Mouse (Mus musculus): ENCODE measurements around the gene Tcp11l2. TPM values are rescaled to one million over a fixed set of nuclear protein-coding genes. Genes with fewer than 3 reads are reported as not detected.
A peak's percentile ranks its signal among the peaks of the same experiment; 100 is the strongest.

Tcp11l2 gene
- polyA plus RNA-seq, 1 experiment from 2014 or later = 29.8 TPM

DNA sequence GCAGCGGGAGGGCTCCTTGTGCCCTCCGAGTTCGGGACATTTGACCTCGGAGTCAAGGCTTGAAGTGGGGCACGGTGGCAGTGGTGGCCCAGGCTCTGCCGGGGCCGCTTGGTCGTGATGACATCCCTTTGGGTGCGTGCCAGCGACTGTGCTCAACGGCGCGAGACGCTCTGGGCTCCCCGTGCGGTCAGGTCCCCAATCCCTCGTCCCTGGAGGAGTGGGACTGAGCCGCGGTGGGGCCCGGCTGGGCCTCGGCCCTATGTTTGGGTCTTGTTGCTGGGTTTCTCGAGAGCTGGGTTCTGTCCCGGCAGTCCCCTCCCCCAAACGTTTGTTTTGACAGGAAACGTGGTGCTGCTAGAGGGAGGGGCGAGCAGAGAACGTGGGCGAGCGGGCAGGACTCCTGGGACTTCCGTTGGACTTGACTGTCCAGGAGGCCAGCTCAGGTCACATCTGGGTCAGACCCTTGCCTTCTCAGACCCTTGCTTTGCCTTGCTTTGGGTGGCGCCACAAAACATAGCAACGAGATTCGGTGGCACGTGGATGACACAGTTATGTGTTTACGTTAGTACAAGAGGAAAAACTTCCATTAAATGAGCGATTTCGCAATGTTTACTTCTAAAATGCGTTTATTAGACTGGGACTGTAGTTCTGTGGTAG lies 773 bp downstream of the Tcp11l2 start:
- peak; percentile 23 for ATAC-seq
- Histone ChIP-seq H3K27ac (ENCODE audit: low read depth) (peak overlapping the region; percentile 96), H3K36me3 (replicated peaks; ENCODE audit: insufficient read depth, low read length) (0 out of 2 replicates have a peak, but pooled peaks cover 2% of the 10 kb centered on the region), H3K4me1 (ENCODE audit: insufficient read depth) (peaks cover 21% of the 10 kb centered on the region), H3K9ac (replicated peaks) (peak overlapping the region; percentile 95), H3K9me3 (ENCODE audit: low read length) (no peaks in the 10 kb centered on the region), H3K27me3 (ENCODE audit: insufficient read depth, low read length) (no peaks in the 10 kb centered on the region), H3K4me2 (ENCODE audit: low read depth, low read length) (peak overlapping the region; percentile 87), H3K4me3 (ENCODE audit: low read depth, low read length) (peak overlapping the region; percentile 88)
- WGBS (ENCODE audit: insufficient replicate concordance) = 2% methylated on average over 38 of the region's 38 CpGs
- TF ChIP-seq EP300 (IDR thresholded peaks at IDR 0.05; ENCODE audit: low read depth) (no peak), CTCF (IDR thresholded peaks at IDR 0.05; ENCODE audit: low read depth) (no peak)
- DNase-seq = peak; percentile 85

DNA sequence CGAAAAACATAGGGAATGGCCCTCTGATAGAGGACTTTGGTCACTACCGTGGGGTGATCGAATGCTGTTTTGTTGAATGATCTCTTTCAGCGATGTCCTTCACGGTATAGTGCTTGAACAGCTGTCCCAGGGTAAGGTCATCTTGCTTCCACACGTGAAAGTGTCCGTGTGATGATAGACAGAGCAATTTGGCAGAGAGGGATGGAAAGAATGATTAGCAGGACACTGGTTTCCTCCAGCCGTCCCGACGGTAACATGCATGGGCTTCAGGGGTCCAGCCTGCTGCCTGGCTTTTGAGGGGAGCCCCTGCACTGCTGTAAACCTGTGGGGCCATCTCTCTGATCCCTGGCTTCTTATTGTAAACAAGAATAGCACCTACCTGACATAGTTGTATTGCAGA lies 2.3 kb downstream of the Tcp11l2 start:
- peak overlapping the region; percentile 88 for H3K4me3 ChIP-seq (ENCODE audit: low read depth, low read length)
- WGBS (ENCODE audit: insufficient replicate concordance) = 79% methylated on average over 10 of the region's 10 CpGs
- ATAC-seq (no peak), DNase-seq (no peak)
- 0 out of 2 replicates have a peak, but pooled peaks cover 2% of the 10 kb centered on the region for H3K36me3 ChIP-seq (replicated peaks; ENCODE audit: insufficient read depth, low read length)
- no peaks in the 10 kb centered on the region for H3K27me3 ChIP-seq (ENCODE audit: insufficient read depth, low read length)
- H3K4me1 ChIP-seq (ENCODE audit: insufficient read depth) = peaks cover 24% of the 10 kb centered on the region
- H3K9ac ChIP-seq (replicated peaks) = no peak overlapping the region
- no peak for TF ChIP-seq CTCF (IDR thresholded peaks at IDR 0.05; ENCODE audit: low read depth)
- no peak for TF ChIP-seq EP300 (IDR thresholded peaks at IDR 0.05; ENCODE audit: low read depth)
- H3K9me3 ChIP-seq (ENCODE audit: low read length) = no peaks in the 10 kb centered on the region
- no peak overlapping the region for H3K27ac ChIP-seq (ENCODE audit: low read depth)
- peak overlapping the region; percentile 87 for H3K4me2 ChIP-seq (ENCODE audit: low read depth, low read length)

DNA sequence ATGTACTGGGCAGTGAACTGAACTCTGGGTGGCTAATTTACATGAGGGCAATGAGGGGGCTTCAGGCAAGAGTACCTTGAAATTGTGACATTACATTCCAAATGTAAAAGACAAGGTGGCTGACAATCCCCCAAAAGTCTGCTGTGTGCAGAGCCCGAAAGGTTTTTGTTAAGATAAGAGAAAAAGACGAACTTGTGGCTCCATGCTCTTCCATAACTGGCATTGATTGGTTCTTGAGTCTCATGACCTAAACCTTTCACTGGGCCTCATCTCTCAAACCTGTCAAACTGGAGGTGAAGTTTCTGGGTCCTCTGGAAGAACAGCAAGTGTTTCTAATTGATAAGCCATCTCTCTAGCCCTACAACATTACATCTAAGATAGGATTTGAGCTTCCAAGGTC lies 3.1 kb downstream of the Tcp11l2 start:
- no peak for ATAC-seq
- Histone ChIP-seq H3K27me3 (ENCODE audit: insufficient read depth, low read length) (no peaks in the 10 kb centered on the region), H3K9me3 (ENCODE audit: low read length) (no peaks in the 10 kb centered on the region), H3K36me3 (replicated peaks; ENCODE audit: insufficient read depth, low read length) (0 out of 2 replicates have a peak, but pooled peaks cover 2% of the 10 kb centered on the region), H3K9ac (replicated peaks) (no peak overlapping the region), H3K4me3 (ENCODE audit: low read depth, low read length) (no peak overlapping the region), H3K4me1 (ENCODE audit: insufficient read depth) (peaks cover 25% of the 10 kb centered on the region), H3K4me2 (ENCODE audit: low read depth, low read length) (no peak overlapping the region; the same call in none of the 2 replicates), H3K27ac (ENCODE audit: low read depth) (no peak overlapping the region)
- 55% methylated on average over 2 of the region's 2 CpGs for WGBS (ENCODE audit: insufficient replicate concordance)
- no peak for DNase-seq
- TF ChIP-seq EP300 (IDR thresholded peaks at IDR 0.05; ENCODE audit: low read depth) (no peak), CTCF (IDR thresholded peaks at IDR 0.05; ENCODE audit: low read depth) (no peak)

DNA sequence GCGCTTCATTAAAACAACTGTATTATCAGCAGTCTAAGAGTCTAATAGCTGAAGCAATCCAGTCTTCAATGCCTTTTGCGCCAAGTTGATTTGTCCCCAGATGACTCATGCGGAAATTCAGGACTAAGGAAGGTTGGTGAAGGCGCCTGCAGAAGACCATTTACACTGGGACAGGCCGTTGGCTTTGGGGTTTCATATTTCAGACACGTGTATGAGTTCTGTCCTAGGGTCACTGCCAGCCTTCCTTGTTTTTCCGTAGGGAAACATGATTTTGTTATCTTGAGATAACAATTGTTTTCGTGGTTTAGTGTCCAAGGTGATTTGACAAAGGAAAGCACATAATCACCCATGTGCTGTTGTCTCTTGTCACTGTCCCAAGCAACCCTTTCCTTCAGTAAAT lies 4.8 kb downstream of the Tcp11l2 start:
- no peak overlapping the region for H3K4me2 ChIP-seq (ENCODE audit: low read depth, low read length)
- H3K9ac ChIP-seq (replicated peaks) = no peak overlapping the region
- TF ChIP-seq CTCF (IDR thresholded peaks at IDR 0.05; ENCODE audit: low read depth) = no peak
- no peak for TF ChIP-seq EP300 (IDR thresholded peaks at IDR 0.05; ENCODE audit: low read depth)
- H3K4me1 ChIP-seq (ENCODE audit: insufficient read depth) = peaks cover 24% of the 10 kb centered on the region
- peaks cover 12% of the 10 kb centered on the region for H3K36me3 ChIP-seq (replicated peaks; ENCODE audit: insufficient read depth, low read length)
- no peak for DNase-seq
- 66% methylated on average over 8 of the region's 8 CpGs for WGBS (ENCODE audit: insufficient replicate concordance)
- no peaks in the 10 kb centered on the region for H3K27me3 ChIP-seq (ENCODE audit: insufficient read depth, low read length)
- no peak overlapping the region for H3K4me3 ChIP-seq (ENCODE audit: low read depth, low read length)
- H3K9me3 ChIP-seq (ENCODE audit: low read length) = no peaks in the 10 kb centered on the region
- ATAC-seq = no peak
- no peak overlapping the region for H3K27ac ChIP-seq (ENCODE audit: low read depth)

DNA sequence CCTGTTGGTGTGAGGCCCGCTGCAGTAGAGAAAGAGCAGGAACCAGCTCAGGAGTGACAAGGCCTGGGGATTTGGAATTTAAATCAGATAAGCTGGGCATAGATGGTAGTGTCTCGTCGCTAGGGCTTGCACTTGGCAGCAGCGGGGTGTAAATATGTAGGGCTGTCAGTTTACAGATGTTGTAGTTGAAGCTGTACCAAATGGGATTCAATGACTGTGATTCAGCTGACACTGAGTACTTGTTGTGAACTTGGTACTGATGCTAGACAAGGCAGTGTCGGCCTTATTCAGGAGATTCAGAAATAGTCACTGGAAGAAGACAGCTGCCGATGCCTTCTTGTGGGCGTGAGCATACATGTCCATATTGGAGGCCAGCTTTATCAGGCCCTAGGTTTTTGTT lies 5.8 kb downstream of the Tcp11l2 start:
- Histone ChIP-seq H3K9ac (replicated peaks) (no peak overlapping the region), H3K36me3 (replicated peaks; ENCODE audit: insufficient read depth, low read length) (peaks cover 17% of the 10 kb centered on the region), H3K4me2 (ENCODE audit: low read depth, low read length) (no peak overlapping the region), H3K9me3 (ENCODE audit: low read length) (no peaks in the 10 kb centered on the region), H3K4me3 (ENCODE audit: low read depth, low read length) (no peak overlapping the region), H3K27me3 (ENCODE audit: insufficient read depth, low read length) (no peaks in the 10 kb centered on the region), H3K27ac (ENCODE audit: low read depth) (no peak overlapping the region), H3K4me1 (ENCODE audit: insufficient read depth) (peaks cover 24% of the 10 kb centered on the region)
- ATAC-seq = no peak
- WGBS (ENCODE audit: insufficient replicate concordance) = 72% methylated on average over 7 of the region's 7 CpGs
- TF ChIP-seq EP300 (IDR thresholded peaks at IDR 0.05; ENCODE audit: low read depth) = no peak
- TF ChIP-seq CTCF (IDR thresholded peaks at IDR 0.05; ENCODE audit: low read depth) = no peak
- DNase-seq = no peak

DNA sequence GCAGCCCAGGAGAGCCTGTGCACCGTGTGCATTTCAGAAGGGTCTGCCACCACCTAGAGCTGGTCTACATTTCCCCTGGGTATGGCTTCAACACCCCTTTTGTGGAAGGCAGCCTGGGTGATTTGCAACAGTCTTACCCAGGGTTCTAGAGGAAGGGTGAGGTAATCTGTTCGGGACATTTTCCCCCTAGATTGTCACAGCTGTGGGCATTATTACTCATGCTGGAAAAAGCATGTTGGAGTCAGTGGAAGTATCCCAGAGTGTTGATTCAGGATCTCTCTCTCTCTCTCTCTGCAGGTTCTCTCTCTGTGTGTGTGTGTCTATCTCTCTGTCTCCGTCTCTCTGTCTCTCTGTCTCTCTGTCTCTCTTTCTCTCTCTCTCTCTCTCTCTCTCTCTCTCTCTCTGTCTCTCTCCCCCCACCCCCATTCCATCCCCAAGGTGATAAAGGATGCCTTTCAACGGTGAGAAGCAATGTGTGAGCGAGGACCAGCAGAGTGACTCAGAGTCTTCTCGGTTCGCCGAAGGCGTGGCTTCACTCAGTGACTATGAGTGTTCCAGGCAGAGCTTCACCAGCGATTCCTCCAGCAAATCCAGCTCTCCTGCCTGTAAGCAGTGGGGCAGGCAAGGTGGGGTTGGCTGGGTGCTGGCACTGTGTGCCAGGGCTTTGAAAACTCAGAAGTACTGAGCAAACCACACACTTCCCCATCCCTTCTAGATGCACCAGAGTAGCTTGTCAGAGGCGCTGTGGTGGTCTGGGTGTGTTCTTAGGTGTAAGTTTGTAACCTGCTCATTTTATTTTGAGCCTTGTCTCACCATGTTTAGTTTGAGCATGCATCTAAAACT lies 8.2 kb downstream of the Tcp11l2 start:
- peaks cover 9% of the 10 kb centered on the region; the same call in 1 of the 2 replicates for H3K4me1 ChIP-seq (ENCODE audit: insufficient read depth)
- WGBS (ENCODE audit: insufficient replicate concordance) = 59% methylated on average over 11 of the region's 11 CpGs
- peaks cover 31% of the 10 kb centered on the region for H3K36me3 ChIP-seq (replicated peaks; ENCODE audit: insufficient read depth, low read length)
- no peaks in the 10 kb centered on the region for H3K9me3 ChIP-seq (ENCODE audit: low read length)
- H3K27me3 ChIP-seq (ENCODE audit: insufficient read depth, low read length) = no peaks in the 10 kb centered on the region
- no peak overlapping the region for H3K4me3 ChIP-seq (ENCODE audit: low read depth, low read length)
- no peak overlapping the region for H3K27ac ChIP-seq (ENCODE audit: low read depth)
- H3K4me2 ChIP-seq (ENCODE audit: low read depth, low read length) = peak overlapping the region; percentile 30; the same call in 1 of the 2 replicates
- H3K9ac ChIP-seq (replicated peaks) = no peak overlapping the region
- TF ChIP-seq EP300 (IDR thresholded peaks at IDR 0.05; ENCODE audit: low read depth) (no peak), CTCF (IDR thresholded peaks at IDR 0.05; ENCODE audit: low read depth) (no peak)
- no peak; the same call in 1 of the 2 replicates for ATAC-seq
- no peak for DNase-seq

Data from liver, postnatal 0 days (tissue).